Mouse (Mus musculus) heart, postnatal 4 days (tissue): ENCODE results near the gene Syt17. TPM values are rescaled to one million over a fixed set of nuclear protein-coding genes. Genes with fewer than 3 reads are reported as not detected.

Source experiments
- DNase-seq: peaks from one replicate; pipeline ENCODE4 v3.0.0; 2021
- total RNA-seq, 2 experiments: library from RNA; stranded (reverse); gene quantifications; 2 replicates each; pipeline ENCODE4 v1.2.3; 2021

Gene Syt17
- total RNA-seq: 1 to 10 TPM; 1.4 to 2.0 TPM

DNA sequence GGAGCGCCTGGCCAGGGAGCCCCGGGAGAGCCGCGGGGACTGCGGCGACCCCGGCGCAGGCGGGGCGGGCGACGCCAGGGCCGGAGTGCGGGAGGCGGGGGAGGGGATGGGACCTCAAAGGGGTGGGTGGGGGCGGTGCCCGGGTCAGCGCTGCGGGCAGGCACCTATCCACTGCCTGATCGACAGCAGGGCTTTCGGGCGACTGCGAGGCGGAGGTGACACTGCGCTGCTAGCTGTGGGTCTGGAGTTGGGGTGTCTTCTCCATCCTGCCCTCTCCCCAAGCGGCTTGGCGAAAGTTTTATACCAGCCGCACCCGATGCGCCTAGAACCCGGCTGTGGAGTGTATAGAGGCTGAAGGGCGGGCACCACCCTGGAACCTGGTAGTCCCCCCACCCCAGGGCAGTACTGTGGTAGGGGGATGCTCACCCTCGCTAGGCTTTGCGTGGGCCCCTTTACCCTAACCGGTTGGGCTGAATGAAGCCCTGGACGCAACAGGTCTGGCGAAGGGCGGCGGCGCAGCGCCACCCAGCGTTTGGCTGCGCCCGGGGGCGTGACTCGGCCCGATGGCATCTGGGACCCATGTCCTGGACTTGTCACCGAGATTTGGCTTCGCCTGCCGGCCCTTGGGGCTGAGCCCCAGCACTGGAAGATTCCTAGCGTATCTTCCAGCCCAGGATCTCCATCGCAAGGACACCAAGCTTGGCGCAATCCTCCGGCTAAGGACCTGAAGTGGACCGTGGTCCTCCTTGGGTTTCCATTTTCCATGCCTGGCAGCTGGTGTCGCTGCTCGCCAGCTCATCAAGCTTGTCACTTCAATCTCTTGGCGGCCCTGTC is at the start of gene Syt17:
Gene Syt17 (minus strand): TSS at position 89 of the 834 bp plus-strand sequence.
- peak; percentile 80 for DNase-seq

DNA sequence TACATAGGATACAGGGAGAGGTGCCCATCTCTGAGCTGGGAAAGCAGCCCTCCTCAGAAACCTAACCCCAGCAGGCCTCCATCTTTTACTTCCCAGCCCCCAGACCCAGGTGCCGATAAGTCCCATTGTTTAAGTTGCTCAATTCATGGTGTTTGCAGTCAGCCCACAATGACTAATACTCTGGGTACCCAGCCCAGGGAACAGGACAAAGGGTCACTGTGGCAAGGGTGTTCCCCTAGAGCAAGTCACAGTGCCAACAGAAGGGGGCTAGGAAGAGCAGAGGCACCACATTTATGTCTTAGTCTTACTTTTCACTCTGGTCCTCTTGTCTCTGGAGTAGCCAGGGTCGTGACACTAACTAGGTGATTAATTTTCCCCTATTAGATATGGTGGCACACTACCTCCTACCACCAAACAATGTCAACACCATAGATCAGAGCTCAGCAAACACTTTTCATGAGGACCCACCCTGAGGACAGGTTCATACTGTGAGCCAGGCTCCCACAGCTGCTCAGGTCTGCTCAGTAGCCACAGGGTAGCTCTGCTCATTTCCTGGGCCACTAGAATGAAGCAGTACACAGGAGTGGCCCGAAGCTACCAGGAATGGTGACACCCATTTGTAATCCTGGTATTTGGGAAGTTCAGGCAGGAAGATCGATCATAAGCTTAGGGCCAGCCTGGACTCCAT is 47.0 kb upstream of the Syt17 start:
- DNase-seq: no peak

DNA sequence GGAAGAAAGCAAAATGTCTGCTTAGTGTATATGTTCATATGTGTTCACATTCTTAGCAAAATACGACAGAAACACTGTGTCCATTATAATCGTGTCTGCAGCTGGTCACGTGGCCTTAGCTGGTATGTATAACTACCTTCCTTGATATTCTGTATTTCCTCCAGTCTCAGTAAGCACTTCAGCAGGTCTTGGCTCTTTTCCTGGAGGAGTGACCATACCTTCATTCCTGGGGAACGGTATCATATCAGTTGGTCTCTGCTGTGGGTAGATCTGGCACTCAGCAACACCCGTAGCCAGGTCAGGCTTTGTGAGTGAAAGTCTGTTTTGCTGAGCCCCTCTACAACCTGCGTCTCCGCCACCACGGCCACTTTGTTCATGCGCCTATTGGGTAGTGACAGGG is 45.9 kb upstream of the Syt17 start:
- no peak for DNase-seq

DNA sequence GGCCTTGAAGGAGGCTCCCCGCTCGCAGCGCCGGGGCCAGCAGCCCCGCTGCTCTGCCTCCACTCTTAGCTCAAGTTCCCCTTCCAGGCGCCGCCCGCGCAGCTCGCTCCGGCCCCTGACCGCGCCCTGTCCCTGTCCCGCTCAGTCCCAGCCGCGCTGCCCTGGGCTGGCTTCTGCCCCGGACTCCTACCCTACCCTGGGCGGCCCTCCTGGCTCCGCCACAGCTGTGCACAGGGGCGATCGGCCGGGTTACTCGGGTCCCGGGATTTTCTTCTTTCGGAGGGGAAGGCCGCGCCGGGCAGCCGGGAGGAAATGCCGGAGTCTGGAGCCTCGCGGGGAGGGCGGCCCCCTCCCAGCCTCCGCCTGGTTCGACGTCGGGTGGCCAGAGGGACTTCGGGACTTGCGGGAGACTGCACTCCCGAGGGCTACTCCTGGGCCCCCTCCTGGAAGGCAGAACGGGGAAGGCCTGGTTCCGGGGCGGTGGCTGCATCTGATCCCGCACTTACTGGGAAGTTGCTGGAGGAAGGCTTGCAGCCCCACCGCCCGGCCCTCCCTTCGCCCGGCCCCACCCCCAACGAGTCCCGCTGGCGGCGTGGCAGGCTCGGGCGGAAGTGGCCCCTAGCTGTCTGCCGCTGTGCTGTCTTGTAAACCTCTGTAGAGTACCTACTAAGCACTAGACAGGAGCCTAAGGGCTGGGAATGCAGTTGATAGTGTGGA is 43.6 kb upstream of the Syt17 start, which contains the start of gene Itpripl2:
Gene Itpripl2 (minus strand): TSS at position 545 of the 717 bp plus-strand sequence.
- peak; percentile 87 for DNase-seq

DNA sequence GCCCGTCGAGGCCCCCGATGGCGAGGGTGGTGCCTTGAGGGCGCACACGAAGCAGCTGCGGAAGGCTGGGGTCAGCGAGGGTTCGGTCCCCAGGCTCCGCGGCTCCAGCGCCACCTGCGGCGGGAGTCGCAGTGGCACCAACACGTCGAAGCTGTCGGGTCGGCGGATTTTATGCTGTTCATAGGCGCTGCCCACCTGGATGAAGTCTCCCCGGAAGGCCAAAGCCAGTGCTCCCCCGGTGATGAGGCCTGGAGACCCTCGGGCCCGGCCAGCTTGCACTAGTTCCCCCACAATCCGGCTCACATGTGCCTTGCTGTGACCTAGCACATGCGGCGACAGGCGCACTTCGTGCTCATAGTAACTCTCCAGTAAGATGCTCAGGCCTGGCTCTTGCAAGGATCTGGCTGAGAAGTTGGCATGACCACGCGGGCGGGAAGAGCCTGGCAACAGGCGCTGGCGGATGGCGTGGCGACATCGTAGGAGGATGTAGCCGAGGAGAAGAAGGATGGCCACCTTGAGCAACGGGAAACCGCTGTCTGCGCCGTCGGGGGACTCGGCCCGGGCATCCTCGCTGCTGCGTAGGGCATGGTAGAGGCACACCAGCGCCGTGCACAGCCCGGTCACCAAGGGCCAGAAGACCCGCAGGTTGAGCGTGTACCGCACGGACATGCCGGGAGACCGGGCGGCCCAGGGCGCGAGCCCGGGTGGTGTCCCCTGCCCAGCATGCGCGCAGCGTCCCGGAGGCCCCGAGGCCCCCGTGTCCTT is 42.8 kb upstream of the Syt17 start:
- peak; percentile 53 for DNase-seq

DNA sequence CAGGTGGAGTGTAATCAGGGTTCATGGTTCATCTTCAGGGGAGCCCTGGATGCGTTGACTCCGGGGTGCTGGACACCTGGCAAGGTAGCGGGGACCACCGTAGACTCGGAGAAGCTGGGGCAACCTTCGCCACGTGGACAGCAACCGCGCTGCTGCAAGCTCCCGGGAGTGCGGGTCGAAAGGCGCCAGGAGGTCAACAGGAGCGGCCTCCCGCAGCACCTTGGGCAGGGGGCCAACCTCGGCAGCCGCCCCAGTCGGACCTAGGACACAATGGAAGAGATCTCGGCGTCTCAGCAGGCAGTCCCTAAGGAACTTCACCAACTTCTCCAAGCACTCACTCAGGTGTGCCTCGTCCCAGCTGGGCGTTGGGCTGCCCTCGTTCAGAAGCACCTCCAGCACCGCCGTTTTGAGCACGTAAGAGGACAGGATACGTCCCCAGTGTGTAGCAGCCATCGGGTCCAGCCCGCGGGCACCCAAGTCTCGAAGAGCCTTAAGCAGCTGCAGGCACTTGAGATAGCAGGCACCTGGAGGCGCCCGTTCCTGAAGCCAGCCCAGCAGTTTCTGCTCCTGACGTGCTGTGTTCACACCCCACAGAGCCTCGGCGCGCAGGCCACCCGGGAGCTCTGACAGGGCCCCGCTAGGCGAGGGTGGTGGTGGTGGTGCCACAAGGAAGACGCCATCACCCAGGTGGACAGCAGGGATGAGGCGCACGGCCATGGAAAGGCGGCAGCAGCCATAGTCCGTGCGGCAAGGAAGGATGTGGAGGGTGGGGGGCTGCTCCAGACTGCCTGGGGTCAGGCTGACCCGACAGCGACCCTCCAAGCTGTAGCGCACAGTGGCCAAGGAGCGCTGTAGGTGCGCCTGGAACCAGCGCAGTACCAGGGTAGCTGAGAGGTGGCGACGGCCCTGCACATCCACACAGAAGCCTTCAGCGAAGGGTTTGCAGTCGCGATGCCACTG is 42.0 kb upstream of the Syt17 start:
- peak; percentile 46 for DNase-seq

DNA sequence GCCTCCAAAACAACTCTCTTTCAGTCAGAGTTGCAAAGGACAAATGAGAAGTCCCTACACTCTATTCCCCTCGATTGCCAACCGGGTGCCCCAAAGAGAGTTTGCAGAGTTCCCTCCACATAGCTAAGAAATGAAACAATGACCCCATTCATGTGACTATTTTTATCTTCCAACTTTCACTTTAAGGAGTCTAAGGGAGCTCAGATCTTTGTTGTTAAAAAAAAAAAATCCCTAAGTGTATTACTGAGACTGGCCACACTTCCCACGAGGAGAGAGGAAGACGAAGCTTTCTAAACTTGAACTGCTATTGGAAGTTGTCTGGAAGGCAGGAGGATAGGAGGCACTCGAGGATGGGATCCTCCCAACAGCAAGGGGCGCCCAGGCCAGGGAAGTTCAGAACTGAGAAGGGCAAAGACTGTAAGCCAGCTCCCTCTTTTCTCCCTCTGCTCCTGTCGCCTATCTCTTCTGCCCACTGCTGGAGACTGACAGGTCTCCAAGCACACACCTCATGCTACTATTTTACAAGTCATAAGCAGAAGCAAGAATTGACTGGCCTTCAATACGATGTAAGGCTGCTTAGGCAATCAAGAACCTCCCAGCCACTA is 40.1 kb upstream of the Syt17 start:
- no peak for DNase-seq

DNA sequence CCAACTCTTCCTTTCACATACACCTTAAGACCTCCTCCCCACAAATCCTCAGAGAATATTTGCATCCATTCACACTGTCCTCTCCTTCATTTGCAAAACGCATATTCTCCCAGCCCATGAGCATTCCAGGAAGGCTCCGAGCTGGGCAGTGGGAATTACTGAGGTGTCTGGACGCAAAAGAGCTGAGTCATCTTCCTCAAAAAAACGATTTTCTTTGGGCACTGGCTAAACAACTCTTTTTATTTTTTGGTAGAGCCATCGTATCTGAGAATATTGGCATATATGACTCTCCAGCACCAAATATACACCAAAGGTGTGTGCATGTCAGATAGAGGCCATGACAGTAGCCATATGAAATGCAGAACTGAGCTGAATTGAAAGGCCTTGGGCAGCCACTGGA is 38.9 kb upstream of the Syt17 start:
- DNase-seq: no peak

DNA sequence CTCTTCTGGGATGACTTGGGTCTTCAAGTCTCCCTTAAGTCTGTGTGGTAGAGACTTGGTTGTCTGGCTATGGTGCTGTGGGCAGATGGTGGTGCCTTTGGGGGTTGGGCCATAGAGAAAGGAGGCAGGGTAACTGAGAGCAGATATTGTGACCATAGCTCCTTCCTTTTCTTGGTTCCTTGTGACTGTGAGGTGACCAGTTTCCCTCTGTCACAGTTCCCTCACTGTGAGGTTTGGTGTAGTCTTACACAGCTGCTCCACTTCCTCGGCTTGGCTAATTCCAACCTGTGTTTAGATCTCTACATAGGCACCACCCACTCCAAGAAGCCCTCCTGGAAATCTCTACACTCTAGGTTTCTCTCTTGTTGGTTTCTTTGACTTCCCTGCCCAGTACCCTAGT is 36.0 kb upstream of the Syt17 start:
- no peak for DNase-seq

DNA sequence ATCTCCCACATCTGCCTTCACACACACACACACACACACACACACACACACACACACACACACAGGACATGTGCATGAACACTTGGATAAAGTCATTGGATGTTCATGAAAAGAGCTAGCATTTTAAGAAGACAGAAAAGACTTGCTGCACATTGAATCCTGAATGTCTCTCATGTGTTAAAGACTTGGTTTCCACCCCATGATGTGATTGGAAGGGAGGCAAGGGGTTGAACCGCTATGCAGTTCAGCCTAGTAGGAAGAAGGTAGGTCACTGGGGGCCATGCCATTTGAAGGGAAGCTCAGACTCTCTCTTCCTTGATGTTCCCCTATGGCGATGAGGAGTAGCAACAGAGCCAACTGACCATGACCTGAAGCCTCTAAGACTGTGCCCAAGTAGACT is 34.0 kb upstream of the Syt17 start:
- no peak for DNase-seq

DNA sequence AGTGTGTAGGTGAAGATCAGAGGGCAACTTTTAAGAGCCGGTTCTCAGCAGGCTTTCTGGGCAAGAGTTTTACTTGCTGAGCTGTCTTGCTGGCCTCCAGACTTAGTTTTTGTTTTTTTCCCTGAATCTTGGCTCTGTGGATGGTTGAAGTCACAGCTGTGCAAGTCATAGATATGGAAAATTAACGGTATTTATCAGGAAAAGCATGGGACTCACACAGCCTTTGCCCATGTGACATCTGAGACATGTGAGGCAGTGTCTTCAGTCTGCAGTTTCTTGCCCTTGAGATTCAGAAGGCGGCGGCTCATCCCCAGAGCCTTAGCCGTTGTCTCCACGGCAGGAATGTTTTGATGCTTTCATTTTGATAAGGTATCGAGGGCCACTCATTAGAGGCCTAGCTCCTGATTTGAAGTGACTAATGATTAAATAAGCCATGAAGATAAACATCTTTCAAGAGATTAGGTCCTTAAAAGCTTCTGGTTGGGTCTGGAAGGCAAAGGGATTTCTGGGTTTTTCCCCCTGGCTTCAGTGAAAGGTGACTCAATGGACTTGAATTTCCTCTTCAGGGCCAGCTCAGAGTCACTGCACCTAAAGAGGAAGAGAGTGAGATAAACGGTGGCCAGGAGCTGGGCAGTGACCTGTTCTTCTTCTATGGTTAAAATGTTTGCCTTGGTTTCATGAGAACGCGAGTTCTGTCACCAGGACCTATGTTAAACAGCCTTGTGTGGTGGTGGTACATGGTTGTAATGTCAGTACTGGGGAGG is 33.2 kb upstream of the Syt17 start:
- DNase-seq: no peak

DNA sequence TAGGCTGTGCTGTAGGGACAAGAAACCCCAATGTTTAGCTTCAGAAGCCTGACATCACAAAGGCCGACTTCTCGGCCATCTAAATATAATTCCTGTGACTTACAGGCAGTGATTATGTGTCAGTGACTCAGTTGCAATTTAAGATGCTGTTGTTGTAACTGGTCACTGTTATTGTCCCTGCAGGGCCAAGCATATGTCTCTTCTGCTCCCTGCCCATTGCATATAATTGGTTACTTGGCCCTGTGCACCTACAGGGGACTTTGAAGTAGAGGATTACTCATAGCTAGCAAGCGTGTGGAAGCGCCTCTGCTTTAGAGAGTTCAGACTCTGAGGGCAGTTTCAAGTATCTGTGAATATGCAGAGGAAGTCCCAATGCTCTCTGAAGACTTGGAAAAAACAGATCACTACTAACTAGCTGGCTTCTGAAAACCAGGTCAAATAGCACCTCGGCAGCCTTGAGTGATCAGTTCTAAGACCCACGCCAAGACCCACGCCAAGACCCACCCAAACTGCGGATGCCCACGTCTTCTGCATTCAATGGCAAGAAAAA is 32.2 kb upstream of the Syt17 start:
- no peak for DNase-seq

DNA sequence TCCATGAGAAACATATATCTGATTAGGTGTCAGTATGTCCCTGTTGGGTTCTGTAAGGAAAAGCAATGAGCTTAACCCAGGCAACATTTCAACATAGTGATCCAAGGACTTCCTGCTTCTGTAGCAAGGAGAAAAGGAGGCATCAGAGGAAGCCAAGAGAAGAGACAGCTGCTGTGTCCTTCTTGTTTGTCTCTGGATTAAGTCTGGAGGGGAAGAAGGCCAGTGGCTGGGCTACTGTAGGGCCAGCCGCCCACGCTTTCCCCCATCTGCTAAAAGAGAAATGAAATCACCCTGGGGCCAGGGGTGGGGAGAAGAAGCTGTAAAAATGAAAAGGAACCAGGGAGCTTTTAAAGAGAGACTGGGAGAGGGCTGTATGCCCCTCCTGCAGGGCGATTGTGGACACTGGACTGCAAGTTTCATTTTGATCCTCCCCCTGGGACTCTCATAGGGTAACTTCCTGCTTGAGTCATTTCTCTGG is 30.9 kb upstream of the Syt17 start:
- peak; percentile 74 for DNase-seq

DNA sequence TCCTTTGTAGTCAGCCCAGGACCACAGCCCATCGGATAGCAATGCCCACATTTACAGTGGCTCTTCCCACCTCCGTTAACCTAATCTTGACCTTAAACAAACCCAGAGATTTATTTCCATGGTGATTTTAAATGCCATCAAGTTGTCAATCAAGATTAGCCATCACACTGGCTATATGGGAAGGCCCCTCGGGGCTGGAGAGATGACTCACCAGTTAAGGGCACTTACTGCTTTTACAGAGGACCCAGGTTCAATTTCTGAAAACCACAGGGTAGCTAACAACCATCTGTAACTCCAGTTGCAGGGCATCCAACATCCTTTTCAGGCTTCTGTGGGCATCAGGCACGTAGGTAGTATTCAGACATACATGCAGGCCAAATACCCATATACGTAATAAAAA is 28.4 kb upstream of the Syt17 start:
- DNase-seq: no peak

DNA sequence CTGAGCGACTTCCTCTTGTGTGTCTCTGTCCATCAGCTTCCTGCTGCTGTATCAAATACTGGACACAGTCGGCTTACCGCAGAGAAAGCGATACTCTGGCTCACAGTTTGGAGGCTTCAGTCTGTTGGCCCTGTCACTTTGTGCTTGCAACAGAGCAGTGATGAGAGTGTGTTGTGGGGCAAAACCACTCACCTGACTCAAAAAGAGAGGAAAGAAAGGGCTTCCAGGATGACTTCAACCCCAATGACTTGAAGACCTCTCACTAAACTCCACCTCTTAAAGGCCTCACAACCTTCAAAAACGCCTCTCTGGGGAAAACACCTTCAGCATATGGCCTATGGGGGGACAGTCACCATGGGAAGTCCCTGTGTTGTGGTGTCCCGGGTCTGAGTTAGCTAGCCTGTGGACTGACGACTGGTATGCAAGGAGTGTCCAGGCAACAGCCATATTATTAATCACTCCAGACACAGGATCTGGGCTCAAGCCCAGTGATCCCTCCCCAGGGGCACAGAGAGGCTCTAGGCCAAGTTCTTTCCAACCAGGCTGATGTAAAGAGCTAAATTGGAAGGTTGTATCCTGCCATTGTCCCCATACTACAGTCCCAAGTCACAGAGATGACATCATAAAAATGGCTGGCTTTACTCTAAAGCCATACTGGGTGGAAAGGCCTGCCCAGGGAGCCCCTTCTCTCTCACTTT is 27.1 kb upstream of the Syt17 start:
- peak; percentile 88 for DNase-seq

DNA sequence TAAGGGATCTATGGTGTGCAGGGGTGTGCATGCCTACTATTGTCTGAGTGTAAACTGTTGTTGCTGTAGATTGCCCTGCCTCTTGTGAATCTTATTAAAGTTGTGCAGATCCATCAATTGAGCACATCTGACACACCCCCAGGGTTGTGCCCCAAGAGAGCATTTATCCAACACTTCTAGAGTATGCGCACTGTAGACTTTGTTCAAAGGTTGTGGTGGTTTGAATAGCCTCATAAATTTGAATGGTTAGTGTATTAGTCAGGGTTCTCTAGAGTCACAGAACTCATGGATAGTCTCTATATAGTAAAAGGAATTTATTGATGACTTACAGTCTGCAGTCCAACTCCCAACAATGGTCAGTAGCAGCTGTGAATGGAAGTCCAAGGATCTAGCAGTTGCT is 24.9 kb upstream of the Syt17 start:
- no peak for DNase-seq

DNA sequence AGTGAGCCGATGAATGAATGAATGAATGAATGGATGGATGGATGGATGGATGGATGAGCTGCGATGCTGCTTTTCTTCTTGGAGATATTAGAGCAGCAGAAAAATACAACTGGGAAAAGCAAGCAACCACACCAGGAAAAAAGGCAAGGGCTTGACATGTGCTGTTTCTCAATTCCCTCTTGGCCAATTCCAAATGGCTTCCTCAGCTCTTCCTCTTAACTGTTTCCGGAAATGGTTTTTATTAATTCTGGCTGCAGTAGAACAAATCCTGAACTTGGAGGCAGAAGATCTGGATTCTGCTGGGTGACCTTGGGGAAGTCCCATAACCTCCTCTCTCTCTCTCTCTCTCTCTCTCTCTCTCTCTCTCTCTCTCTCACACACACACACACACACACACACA is 20.0 kb upstream of the Syt17 start:
- DNase-seq: no peak

DNA sequence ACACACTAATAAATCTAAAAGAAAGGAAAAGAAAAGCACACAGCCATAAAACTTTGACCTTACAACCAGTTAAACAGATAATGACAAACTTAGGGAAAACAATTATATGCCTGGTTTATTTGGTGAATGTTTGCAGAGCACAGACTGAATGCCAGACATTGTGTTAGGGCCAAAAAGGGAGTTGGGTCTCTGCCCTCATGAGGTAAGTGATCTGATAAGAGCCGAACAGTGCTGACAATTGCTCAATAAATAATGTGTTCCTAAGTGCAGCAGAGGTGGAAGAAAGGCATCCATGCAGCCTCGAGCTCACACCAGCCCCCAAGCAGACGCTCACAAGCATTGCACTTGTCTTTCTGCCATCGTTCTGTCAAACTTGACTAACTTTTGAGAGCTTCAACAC is 16.4 kb upstream of the Syt17 start:
- DNase-seq: no peak
